Mouse (Mus musculus): Measurements from ENCODE around the gene Drc7. TPM values are rescaled to one million over a fixed set of nuclear protein-coding genes. Genes with fewer than 3 reads are reported as not detected.

The Drc7 gene
- polyA plus RNA-seq, 1 experiment, result 2.2 TPM

- peaks cover 3% of the 10 kb centered on the region; the same call in 1 of the 2 replicates for H3K4me1 ChIP-seq (ENCODE audit: control insufficient read depth, insufficient read depth, low read length)
- H3K4me3 ChIP-seq (ENCODE audit: insufficient read depth, low read length), result no peak overlapping the region
- no peak overlapping the region for H3K27ac ChIP-seq (ENCODE audit: insufficient read depth, low read length)
- TF ChIP-seq CTCF (IDR thresholded peaks at IDR 0.05; ENCODE audit: extremely low read depth, insufficient read depth, low read length), result no peak
- no peak for TF ChIP-seq POLR2A (IDR thresholded peaks at IDR 0.05; ENCODE audit: extremely low read depth, insufficient read depth, low read length)
Observed at GRCm38 (mm10) chr8:95056414-95056813, 1.5 kb downstream of the Drc7 start.

GRCm38 (mm10) chr8:95058661-95059060 lies 3.8 kb downstream of the Drc7 start:
- Histone ChIP-seq H3K4me1 (ENCODE audit: control insufficient read depth, insufficient read depth, low read length) (peaks cover 2% of the 10 kb centered on the region; the same call in 1 of the 2 replicates), H3K27ac (ENCODE audit: insufficient read depth, low read length) (no peak overlapping the region), H3K4me3 (ENCODE audit: insufficient read depth, low read length) (no peak overlapping the region)
- TF ChIP-seq POLR2A (IDR thresholded peaks at IDR 0.05; ENCODE audit: extremely low read depth, insufficient read depth, low read length) (no peak), CTCF (IDR thresholded peaks at IDR 0.05; ENCODE audit: extremely low read depth, insufficient read depth, low read length) (no peak)

DNA sequence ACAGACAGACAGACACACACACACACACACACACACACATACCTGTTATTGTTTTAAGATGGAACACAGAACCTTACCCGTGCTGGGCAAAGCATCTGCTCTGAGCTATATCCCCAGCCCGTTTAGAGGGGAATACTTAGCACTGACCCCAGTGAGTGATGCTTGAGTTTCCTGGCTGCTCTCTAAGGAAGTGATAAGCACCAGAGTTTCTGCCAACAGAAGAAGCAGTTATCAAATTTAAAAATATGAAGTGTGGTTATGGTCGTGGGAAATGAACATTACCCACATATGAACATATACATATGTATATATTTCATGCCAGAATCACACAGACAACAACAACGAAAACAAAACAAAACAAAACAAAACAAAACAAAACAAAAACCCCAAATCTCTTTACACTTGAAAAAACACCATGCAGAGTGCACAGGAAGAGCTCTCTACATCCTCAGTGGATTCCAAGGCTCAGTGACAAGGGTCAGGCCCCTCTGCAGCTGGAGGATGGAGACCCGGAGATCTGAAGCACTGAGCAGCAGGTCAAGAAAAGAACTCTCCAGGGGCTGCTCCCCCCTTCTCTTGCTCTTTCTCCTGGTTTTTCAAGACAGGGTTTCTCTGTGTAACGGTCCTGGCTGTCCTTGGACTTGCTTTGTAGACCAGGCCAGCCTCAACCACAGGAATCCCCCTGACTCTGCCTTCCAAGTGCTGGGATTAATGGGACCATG lies 5.1 kb downstream of the Drc7 start:
- no peak overlapping the region for H3K27ac ChIP-seq (ENCODE audit: insufficient read depth, low read length)
- TF ChIP-seq CTCF (IDR thresholded peaks at IDR 0.05; ENCODE audit: extremely low read depth, insufficient read depth, low read length) (no peak), POLR2A (IDR thresholded peaks at IDR 0.05; ENCODE audit: extremely low read depth, insufficient read depth, low read length) (no peak)

DNA sequence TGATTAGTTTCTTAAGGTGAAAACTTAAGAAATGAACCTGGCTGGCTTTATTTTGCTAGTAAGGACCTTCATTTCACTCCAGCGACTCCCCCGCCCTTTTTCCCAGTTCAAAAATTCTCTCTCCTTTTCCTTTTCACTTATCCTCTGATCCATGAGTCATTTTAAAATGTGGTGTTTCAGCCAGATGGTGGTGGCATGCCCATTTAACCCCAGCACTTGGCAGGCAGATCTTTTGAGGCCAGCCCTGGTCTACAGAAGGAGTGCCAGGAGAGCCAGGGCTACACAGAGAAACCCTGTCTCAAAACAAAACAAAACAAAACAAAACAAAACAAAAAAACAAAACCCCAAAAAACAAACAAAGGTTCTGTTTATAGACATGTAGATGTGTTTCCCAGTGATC lies 9.6 kb downstream of the Drc7 start:
- no peak for TF ChIP-seq POLR2A (IDR thresholded peaks at IDR 0.05; ENCODE audit: extremely low read depth, insufficient read depth, low read length)
- TF ChIP-seq CTCF (IDR thresholded peaks at IDR 0.05; ENCODE audit: extremely low read depth, insufficient read depth, low read length), result no peak
- H3K4me1 ChIP-seq (ENCODE audit: control insufficient read depth, insufficient read depth, low read length), result no peaks in the 10 kb centered on the region

More for the DNA sequence above, 5.1 kb downstream of the Drc7 start:
- H3K4me3 ChIP-seq (ENCODE audit: insufficient read depth, low read length), result no peak overlapping the region
- no peaks in the 10 kb centered on the region for H3K4me1 ChIP-seq (ENCODE audit: control insufficient read depth, insufficient read depth, low read length)

GRCm38 (mm10) chr8:95067582-95067981 lies 12.7 kb downstream of the Drc7 start:
- TF ChIP-seq CTCF (IDR thresholded peaks at IDR 0.05; ENCODE audit: extremely low read depth, insufficient read depth, low read length), result peak; percentile 29; the same call in 1 of the 2 replicates
- TF ChIP-seq POLR2A (IDR thresholded peaks at IDR 0.05; ENCODE audit: extremely low read depth, insufficient read depth, low read length), result no peak
- Histone ChIP-seq H3K27ac (ENCODE audit: insufficient read depth, low read length) (no peak overlapping the region), H3K4me3 (ENCODE audit: insufficient read depth, low read length) (no peak overlapping the region), H3K4me1 (ENCODE audit: control insufficient read depth, insufficient read depth, low read length) (no peaks in the 10 kb centered on the region)

More for the DNA sequence above, 9.6 kb downstream of the Drc7 start:
- no peak overlapping the region for H3K4me3 ChIP-seq (ENCODE audit: insufficient read depth, low read length)
- no peak overlapping the region for H3K27ac ChIP-seq (ENCODE audit: insufficient read depth, low read length)

DNA sequence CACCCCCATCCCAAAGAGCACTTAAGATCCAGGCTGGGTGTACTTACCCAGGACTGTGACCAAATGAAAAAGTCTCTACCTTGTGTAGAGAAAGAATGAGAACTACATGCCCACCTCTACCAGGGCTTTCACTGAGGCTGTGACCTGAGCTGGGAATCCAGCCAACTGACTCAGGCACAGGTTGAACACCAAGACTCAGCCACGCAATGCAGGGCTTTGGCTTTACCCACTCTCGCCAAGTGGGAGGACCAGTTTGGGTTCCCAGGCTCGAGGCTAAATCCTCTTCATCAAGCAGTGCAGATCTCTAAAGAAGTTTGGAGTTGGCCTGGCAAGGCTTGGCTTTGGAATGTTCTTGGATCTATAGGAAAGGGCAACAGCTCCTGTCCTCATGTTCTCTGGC lies 20.6 kb downstream of the Drc7 start:
- no peak for TF ChIP-seq CTCF (IDR thresholded peaks at IDR 0.05; ENCODE audit: extremely low read depth, insufficient read depth, low read length)
- TF ChIP-seq POLR2A (IDR thresholded peaks at IDR 0.05; ENCODE audit: extremely low read depth, insufficient read depth, low read length), result no peak
- H3K4me3 ChIP-seq (ENCODE audit: insufficient read depth, low read length), result no peak overlapping the region
- H3K4me1 ChIP-seq (ENCODE audit: control insufficient read depth, insufficient read depth, low read length), result no peaks in the 10 kb centered on the region
- no peak overlapping the region for H3K27ac ChIP-seq (ENCODE audit: insufficient read depth, low read length)

DNA sequence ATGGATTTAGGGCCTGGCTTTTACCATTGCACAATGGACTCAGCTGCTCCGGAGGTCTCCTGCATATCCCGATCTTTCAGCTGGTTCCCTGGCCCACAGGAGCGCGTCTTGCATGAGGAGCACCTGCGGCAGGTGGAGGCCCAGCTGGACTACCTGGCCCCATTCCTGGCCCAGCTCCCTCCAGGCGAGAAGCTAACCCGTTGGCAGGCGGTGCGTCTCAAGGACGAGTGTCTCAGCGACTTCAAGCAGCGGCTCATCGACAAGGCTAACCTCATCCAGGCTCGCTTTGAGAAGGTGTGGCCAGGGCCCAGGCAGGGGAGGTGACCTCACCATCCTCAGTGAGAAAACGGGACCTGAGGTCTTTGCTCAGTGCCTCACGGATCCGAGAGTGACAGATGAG lies 21.2 kb downstream of the Drc7 start:
- TF ChIP-seq POLR2A (IDR thresholded peaks at IDR 0.05; ENCODE audit: extremely low read depth, insufficient read depth, low read length), result no peak
- no peak for TF ChIP-seq CTCF (IDR thresholded peaks at IDR 0.05; ENCODE audit: extremely low read depth, insufficient read depth, low read length)
- H3K27ac ChIP-seq (ENCODE audit: insufficient read depth, low read length), result no peak overlapping the region

GRCm38 (mm10) chr8:95078055-95078454 lies 23.2 kb downstream of the Drc7 start:
- peaks cover 4% of the 10 kb centered on the region for H3K4me1 ChIP-seq (ENCODE audit: control insufficient read depth, insufficient read depth, low read length)
- no peak overlapping the region for H3K4me3 ChIP-seq (ENCODE audit: insufficient read depth, low read length)
- H3K27ac ChIP-seq (ENCODE audit: insufficient read depth, low read length), result no peak overlapping the region
- no peak for TF ChIP-seq POLR2A (IDR thresholded peaks at IDR 0.05; ENCODE audit: extremely low read depth, insufficient read depth, low read length)
- TF ChIP-seq CTCF (IDR thresholded peaks at IDR 0.05; ENCODE audit: extremely low read depth, insufficient read depth, low read length), result no peak

More for the DNA sequence above, 21.2 kb downstream of the Drc7 start:
- no peak overlapping the region for H3K4me3 ChIP-seq (ENCODE audit: insufficient read depth, low read length)
- H3K4me1 ChIP-seq (ENCODE audit: control insufficient read depth, insufficient read depth, low read length), result no peaks in the 10 kb centered on the region

- no peak overlapping the region for H3K4me3 ChIP-seq (ENCODE audit: insufficient read depth, low read length)
- no peak overlapping the region for H3K27ac ChIP-seq (ENCODE audit: insufficient read depth, low read length)
- H3K4me1 ChIP-seq (ENCODE audit: control insufficient read depth, insufficient read depth, low read length), result peaks cover 4% of the 10 kb centered on the region
- TF ChIP-seq POLR2A (IDR thresholded peaks at IDR 0.05; ENCODE audit: extremely low read depth, insufficient read depth, low read length) (no peak), CTCF (IDR thresholded peaks at IDR 0.05; ENCODE audit: extremely low read depth, insufficient read depth, low read length) (no peak)
Observed at GRCm38 (mm10) chr8:95079305-95079704, 24.4 kb downstream of the Drc7 start.
